Mouse (Mus musculus): ENCODE data around the gene Sumf1. TPM values are rescaled to one million over a fixed set of nuclear protein-coding genes. Genes with fewer than 3 reads are reported as not detected.

The Sumf1 gene
- total RNA-seq, 2 experiments from 2014 or later = 13.7 to 14.6 TPM

GRCm38 (mm10) chr6:108212881-108213295, 27.5 kb upstream of the Sumf1 start, which contains the start of gene Itpr1:
TSS of gene Itpr1 (plus strand) at chr6:108213096.
- DNase-seq (ENCODE audit: extremely low spot score in 1 of 2, low spot score in 2 of 2) = peak; percentile 97 to 98
- intact Hi-C loops (cut with DNase I) = loop anchor here (10.0 kb wide), 2 partner anchors 118 to 132 kb away; no protein-coding TSS in a partner anchor

GRCm38 (mm10) chr6:108211896-108212880, 26.8 kb upstream of the Sumf1 start:
- DNase-seq (ENCODE audit: extremely low spot score in 1 of 2, low spot score in 2 of 2) = peak in 1 of 2 experiments; percentile 36
- intact Hi-C loops (cut with DNase I) = loop anchor here (10.0 kb wide), 2 partner anchors 117 to 133 kb away; no protein-coding TSS in a partner anchor

- intact Hi-C loops (cut with DNase I) = no loop called here
- no peak for DNase-seq (ENCODE audit: extremely low spot score in 1 of 2, low spot score in 2 of 2)
Observed at GRCm38 (mm10) chr6:108206914-108207566, 21.7 kb upstream of the Sumf1 start.

GRCm38 (mm10) chr6:108206145-108206544, 20.8 kb upstream of the Sumf1 start:
- intact Hi-C loops (cut with DNase I) = no loop called here
- DNase-seq (ENCODE audit: extremely low spot score in 1 of 2, low spot score in 2 of 2) = no peak

GRCm38 (mm10) chr6:108204322-108204721, 18.9 kb upstream of the Sumf1 start:
- intact Hi-C loops (cut with DNase I) = no loop called here
- DNase-seq (ENCODE audit: extremely low spot score in 1 of 2, low spot score in 2 of 2) = no peak

GRCm38 (mm10) chr6:108198286-108198685, 12.9 kb upstream of the Sumf1 start:
- no peak for DNase-seq (ENCODE audit: extremely low spot score in 1 of 2, low spot score in 2 of 2)
- intact Hi-C loops (cut with DNase I) = no loop called here

- intact Hi-C loops (cut with DNase I) = no loop called here
- DNase-seq (ENCODE audit: extremely low spot score in 1 of 2, low spot score in 2 of 2) = no peak
Observed at GRCm38 (mm10) chr6:108197117-108197516, 11.7 kb upstream of the Sumf1 start.

GRCm38 (mm10) chr6:108196665-108197064, 11.3 kb upstream of the Sumf1 start:
- intact Hi-C loops (cut with DNase I) = no loop called here

GRCm38 (mm10) chr6:108192632-108193031, 7.2 kb upstream of the Sumf1 start:
- DNase-seq (ENCODE audit: extremely low spot score in 1 of 2, low spot score in 2 of 2) = no peak
- intact Hi-C loops (cut with DNase I) = no loop called here

More at GRCm38 (mm10) chr6:108196665-108197064, 11.3 kb upstream of the Sumf1 start:
- no peak for DNase-seq (ENCODE audit: extremely low spot score in 1 of 2, low spot score in 2 of 2)

- intact Hi-C loops (cut with DNase I) = no loop called here
- no peak for DNase-seq (ENCODE audit: extremely low spot score in 1 of 2, low spot score in 2 of 2)
Observed at GRCm38 (mm10) chr6:108190690-108191089, 5.3 kb upstream of the Sumf1 start.

- no peak for DNase-seq (ENCODE audit: extremely low spot score in 1 of 2, low spot score in 2 of 2)
- intact Hi-C loops (cut with DNase I) = no loop called here
Observed at GRCm38 (mm10) chr6:108185685-108186009, 265 bp upstream of the Sumf1 start.

GRCm38 (mm10) chr6:108179087-108179486, 6.3 kb downstream of the Sumf1 start:
- DNase-seq (ENCODE audit: extremely low spot score in 1 of 2, low spot score in 2 of 2) = no peak
- intact Hi-C loops (cut with DNase I) = no loop called here

GRCm38 (mm10) chr6:108174181-108174580, 11.2 kb downstream of the Sumf1 start:
- intact Hi-C loops (cut with DNase I) = no loop called here
- no peak for DNase-seq (ENCODE audit: extremely low spot score in 1 of 2, low spot score in 2 of 2)

GRCm38 (mm10) chr6:108172219-108172618, 13.2 kb downstream of the Sumf1 start:
- intact Hi-C loops (cut with DNase I) = no loop called here
- no peak for DNase-seq (ENCODE audit: extremely low spot score in 1 of 2, low spot score in 2 of 2)

- no peak for DNase-seq (ENCODE audit: extremely low spot score in 1 of 2, low spot score in 2 of 2)
- intact Hi-C loops (cut with DNase I) = no loop called here
Observed at GRCm38 (mm10) chr6:108169466-108169865, 15.9 kb downstream of the Sumf1 start.

- intact Hi-C loops (cut with DNase I) = no loop called here
- DNase-seq (ENCODE audit: extremely low spot score in 1 of 2, low spot score in 2 of 2) = no peak
Observed at GRCm38 (mm10) chr6:108168723-108169122, 16.7 kb downstream of the Sumf1 start.

- intact Hi-C loops (cut with DNase I) = no loop called here
- DNase-seq (ENCODE audit: extremely low spot score in 1 of 2, low spot score in 2 of 2) = no peak
Observed at GRCm38 (mm10) chr6:108167946-108168680, 17.3 kb downstream of the Sumf1 start.

GRCm38 (mm10) chr6:108165598-108165997, 19.8 kb downstream of the Sumf1 start:
- DNase-seq (ENCODE audit: extremely low spot score in 1 of 2, low spot score in 2 of 2) = no peak
- intact Hi-C loops (cut with DNase I) = no loop called here

- intact Hi-C loops (cut with DNase I) = no loop called here
- DNase-seq (ENCODE audit: extremely low spot score in 1 of 2, low spot score in 2 of 2) = no peak
Observed at GRCm38 (mm10) chr6:108164935-108165334, 20.4 kb downstream of the Sumf1 start.
